Mouse (Mus musculus): ENCODE data around the gene Pex19. TPM values are rescaled to one million over a fixed set of nuclear protein-coding genes. Genes with fewer than 3 reads are reported as not detected.

The Pex19 gene
- total and polyA plus RNA-seq, 3 experiments, result 24.9 to 55.4 (median 51.8) TPM

GRCm38 (mm10) chr1:172129108-172129507 lies 2.6 kb downstream of the Pex19 start:
- Histone ChIP-seq H3K9me3 (replicated peaks) (no peaks in the 10 kb centered on the region), H3K4me3 (ENCODE audit: low read depth, low read length) (no peak overlapping the region), H3K4me1 (ENCODE audit: insufficient read depth, low read depth, low read length) (peaks cover 30% of the 10 kb centered on the region), H3K36me3 (replicated peaks) (peaks cover 57% of the 10 kb centered on the region), H3K27me3 (ENCODE audit: insufficient read depth, low read length) (no peaks in the 10 kb centered on the region)
- ATAC-seq (ENCODE audit: extremely low read depth, insufficient number of reproducible peaks, low FRiP score, poor library complexity, severe bottlenecking) (no peak), DNase-seq (ENCODE audit: low spot score) (no peak)
- no peak for TF ChIP-seq GATA2 (IDR thresholded peaks at IDR 0.05; ENCODE audit: borderline replicate concordance, low read depth, low read length)
- no peak for TF ChIP-seq POLR2AphosphoS5 (IDR thresholded peaks at IDR 0.05; ENCODE audit: insufficient replicate concordance, low read depth, low read length)
- no peak for TF ChIP-seq GATA1 (IDR thresholded peaks at IDR 0.05; ENCODE audit: borderline replicate concordance, low read length)
- TF ChIP-seq TAL1 (conservative IDR thresholded peaks at IDR 0.05; ENCODE audit: low read depth, low read length), result no peak
- TF ChIP-seq CTCF (IDR thresholded peaks at IDR 0.05; ENCODE audit: low read depth, low read length), result no peak

- DNase-seq (ENCODE audit: low spot score) (no peak), ATAC-seq (ENCODE audit: extremely low read depth, insufficient number of reproducible peaks, low FRiP score, poor library complexity, severe bottlenecking) (no peak)
- no peaks in the 10 kb centered on the region for H3K9me3 ChIP-seq (replicated peaks)
- peaks cover 30% of the 10 kb centered on the region for H3K4me1 ChIP-seq (ENCODE audit: insufficient read depth, low read depth, low read length)
- H3K4me3 ChIP-seq (ENCODE audit: low read depth, low read length), result no peak overlapping the region
- TF ChIP-seq TAL1 (conservative IDR thresholded peaks at IDR 0.05; ENCODE audit: low read depth, low read length) (no peak), POLR2AphosphoS5 (IDR thresholded peaks at IDR 0.05; ENCODE audit: insufficient replicate concordance, low read depth, low read length) (no peak), GATA2 (IDR thresholded peaks at IDR 0.05; ENCODE audit: borderline replicate concordance, low read depth, low read length) (no peak), CTCF (IDR thresholded peaks at IDR 0.05; ENCODE audit: low read depth, low read length) (no peak), GATA1 (IDR thresholded peaks at IDR 0.05; ENCODE audit: borderline replicate concordance, low read length) (no peak)
- H3K27me3 ChIP-seq (ENCODE audit: insufficient read depth, low read length), result no peaks in the 10 kb centered on the region
- peaks cover 61% of the 10 kb centered on the region for H3K36me3 ChIP-seq (replicated peaks)
These were observed 3.2 kb downstream of the Pex19 start for GRCm38 (mm10) chr1:172129780-172130179.

GRCm38 (mm10) chr1:172132319-172132718 lies 5.8 kb downstream of the Pex19 start:
- Histone ChIP-seq H3K4me1 (ENCODE audit: insufficient read depth, low read depth, low read length) (peaks cover 22% of the 10 kb centered on the region), H3K27me3 (ENCODE audit: insufficient read depth, low read length) (no peaks in the 10 kb centered on the region), H3K36me3 (replicated peaks) (peaks cover 76% of the 10 kb centered on the region), H3K9me3 (replicated peaks) (no peaks in the 10 kb centered on the region), H3K4me3 (ENCODE audit: low read depth, low read length) (no peak overlapping the region)
- DNase-seq (ENCODE audit: low spot score) (no peak), ATAC-seq (ENCODE audit: extremely low read depth, insufficient number of reproducible peaks, low FRiP score, poor library complexity, severe bottlenecking) (no peak)
- no peak for TF ChIP-seq GATA2 (IDR thresholded peaks at IDR 0.05; ENCODE audit: borderline replicate concordance, low read depth, low read length)
- no peak for TF ChIP-seq GATA1 (IDR thresholded peaks at IDR 0.05; ENCODE audit: borderline replicate concordance, low read length)
- no peak for TF ChIP-seq CTCF (IDR thresholded peaks at IDR 0.05; ENCODE audit: low read depth, low read length)
- no peak for TF ChIP-seq POLR2AphosphoS5 (IDR thresholded peaks at IDR 0.05; ENCODE audit: insufficient replicate concordance, low read depth, low read length)
- no peak for TF ChIP-seq TAL1 (conservative IDR thresholded peaks at IDR 0.05; ENCODE audit: low read depth, low read length)

- H3K4me3 ChIP-seq (ENCODE audit: low read depth, low read length), result no peak overlapping the region
- no peak for ATAC-seq (ENCODE audit: extremely low read depth, insufficient number of reproducible peaks, low FRiP score, poor library complexity, severe bottlenecking)
- no peaks in the 10 kb centered on the region for H3K27me3 ChIP-seq (ENCODE audit: insufficient read depth, low read length)
- H3K9me3 ChIP-seq (replicated peaks), result no peaks in the 10 kb centered on the region
- TF ChIP-seq GATA2 (IDR thresholded peaks at IDR 0.05; ENCODE audit: borderline replicate concordance, low read depth, low read length) (no peak), CTCF (IDR thresholded peaks at IDR 0.05; ENCODE audit: low read depth, low read length) (no peak), GATA1 (IDR thresholded peaks at IDR 0.05; ENCODE audit: borderline replicate concordance, low read length) (no peak), POLR2AphosphoS5 (IDR thresholded peaks at IDR 0.05; ENCODE audit: insufficient replicate concordance, low read depth, low read length) (no peak), TAL1 (conservative IDR thresholded peaks at IDR 0.05; ENCODE audit: low read depth, low read length) (no peak)
- peaks cover 12% of the 10 kb centered on the region for H3K4me1 ChIP-seq (ENCODE audit: insufficient read depth, low read depth, low read length)
- H3K36me3 ChIP-seq (replicated peaks), result peaks cover 72% of the 10 kb centered on the region
- DNase-seq (ENCODE audit: low spot score), result no peak
These were observed 7.0 kb downstream of the Pex19 start for GRCm38 (mm10) chr1:172133535-172133934.

- Histone ChIP-seq H3K4me1 (ENCODE audit: insufficient read depth, low read depth, low read length) (peaks cover 9% of the 10 kb centered on the region), H3K36me3 (replicated peaks) (peaks cover 67% of the 10 kb centered on the region), H3K9me3 (replicated peaks) (no peaks in the 10 kb centered on the region), H3K27me3 (ENCODE audit: insufficient read depth, low read length) (no peaks in the 10 kb centered on the region), H3K4me3 (ENCODE audit: low read depth, low read length) (no peak overlapping the region)
- DNase-seq (ENCODE audit: low spot score) (no peak), ATAC-seq (ENCODE audit: extremely low read depth, insufficient number of reproducible peaks, low FRiP score, poor library complexity, severe bottlenecking) (no peak)
- no peak for TF ChIP-seq CTCF (IDR thresholded peaks at IDR 0.05; ENCODE audit: low read depth, low read length)
- no peak for TF ChIP-seq GATA1 (IDR thresholded peaks at IDR 0.05; ENCODE audit: borderline replicate concordance, low read length)
- no peak for TF ChIP-seq GATA2 (IDR thresholded peaks at IDR 0.05; ENCODE audit: borderline replicate concordance, low read depth, low read length)
- TF ChIP-seq POLR2AphosphoS5 (IDR thresholded peaks at IDR 0.05; ENCODE audit: insufficient replicate concordance, low read depth, low read length), result no peak
- no peak for TF ChIP-seq TAL1 (conservative IDR thresholded peaks at IDR 0.05; ENCODE audit: low read depth, low read length)
These were observed 7.5 kb downstream of the Pex19 start for GRCm38 (mm10) chr1:172134072-172134471.

DNA sequence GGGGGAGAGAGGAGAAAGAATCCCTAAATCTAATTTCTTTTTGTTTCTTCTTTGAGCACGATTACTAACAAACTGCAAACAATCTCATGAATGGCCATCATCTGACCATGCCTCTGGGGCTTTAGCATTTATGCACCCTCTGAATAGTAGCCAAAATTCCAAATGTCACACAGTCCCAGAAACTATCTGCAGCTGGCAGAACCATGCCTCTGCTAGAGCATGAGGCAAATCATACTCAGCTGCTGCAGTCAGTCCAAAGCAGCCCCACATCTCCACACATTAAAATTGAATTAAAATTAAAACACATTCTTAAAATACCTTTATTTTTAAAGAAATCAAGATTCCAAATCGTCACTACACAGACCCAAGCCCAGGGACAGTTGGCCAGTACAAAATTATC lies 13.6 kb downstream of the Pex19 start:
- Histone ChIP-seq H3K36me3 (replicated peaks) (peaks cover 11% of the 10 kb centered on the region), H3K4me3 (ENCODE audit: low read depth, low read length) (no peak overlapping the region), H3K9me3 (replicated peaks) (no peaks in the 10 kb centered on the region), H3K27me3 (ENCODE audit: insufficient read depth, low read length) (no peaks in the 10 kb centered on the region), H3K4me1 (ENCODE audit: insufficient read depth, low read depth, low read length) (0 out of 2 replicates have a peak, but pooled peaks cover 2% of the 10 kb centered on the region)
- DNase-seq (ENCODE audit: low spot score) (no peak), ATAC-seq (ENCODE audit: extremely low read depth, insufficient number of reproducible peaks, low FRiP score, poor library complexity, severe bottlenecking) (no peak)
- TF ChIP-seq CTCF (IDR thresholded peaks at IDR 0.05; ENCODE audit: low read depth, low read length) (no peak), POLR2AphosphoS5 (IDR thresholded peaks at IDR 0.05; ENCODE audit: insufficient replicate concordance, low read depth, low read length) (no peak), GATA1 (IDR thresholded peaks at IDR 0.05; ENCODE audit: borderline replicate concordance, low read length) (no peak), GATA2 (IDR thresholded peaks at IDR 0.05; ENCODE audit: borderline replicate concordance, low read depth, low read length) (no peak), TAL1 (conservative IDR thresholded peaks at IDR 0.05; ENCODE audit: low read depth, low read length) (no peak)

Data from G1E (cell line).